Mouse (Mus musculus): ENCODE measurements at regions not wholly inside any gene's neighbourhood (a gene's known extent, or its start where the extent isn't known, plus 50 kb on each side); places are given as distances from the start of the nearest gene placed in this dataset.
"Not testable (repeated sequence)": the region's sequence is repeated elsewhere in the genome, so short reads cannot be mapped to it uniquely, and the experiment has no call there.

- DNase-seq, result peak; percentile 48 to 61
Observed at GRCm38 (mm10) chr16:65629186-65629585, 66.7 kb upstream of the Chmp2b start.

- peak in 1 of 2 experiments; percentile 2 for DNase-seq
Observed at GRCm38 (mm10) chr16:65631680-65632079, 69.2 kb upstream of the Chmp2b start.

GRCm38 (mm10) chr16:65646741-65647140 lies 84.2 kb upstream of the Chmp2b start:
- DNase-seq, result not testable (repeated sequence)

GRCm38 (mm10) chr16:65649061-65649460 lies 86.5 kb upstream of the Chmp2b start:
- no peak for DNase-seq

GRCm38 (mm10) chr16:65655490-65655889 lies 93.0 kb upstream of the Chmp2b start:
- no peak for DNase-seq

- DNase-seq, result no peak
Observed at GRCm38 (mm10) chr16:65657829-65658228, 95.3 kb upstream of the Chmp2b start.

- peak in 1 of 2 experiments; percentile 2 for DNase-seq
Observed at GRCm38 (mm10) chr16:65664787-65665186, 102.3 kb upstream of the Chmp2b start.

- DNase-seq, result no peak
Observed at GRCm38 (mm10) chr16:65672116-65672515, 109.6 kb upstream of the Chmp2b start.

GRCm38 (mm10) chr16:65683089-65683488 lies 120.6 kb upstream of the Chmp2b start:
- DNase-seq, result no peak

- no peak for DNase-seq
Observed at GRCm38 (mm10) chr16:65683703-65684320, 121.3 kb upstream of the Chmp2b start.

GRCm38 (mm10) chr16:65693626-65694025 lies 121.4 kb upstream of the Vgll3 start:
- DNase-seq, result no peak

- no peak for DNase-seq
Observed at GRCm38 (mm10) chr16:65715631-65716030, 99.4 kb upstream of the Vgll3 start.

GRCm38 (mm10) chr16:65718791-65719472 lies 96.1 kb upstream of the Vgll3 start:
- DNase-seq, result no peak

- DNase-seq, result no peak
Observed at GRCm38 (mm10) chr16:65720953-65721352, 94.1 kb upstream of the Vgll3 start.

- DNase-seq, result no peak
Observed at GRCm38 (mm10) chr16:65725559-65726269, 89.3 kb upstream of the Vgll3 start.

- DNase-seq, result no peak
Observed at GRCm38 (mm10) chr16:65726289-65726688, 88.8 kb upstream of the Vgll3 start.

GRCm38 (mm10) chr16:65729322-65729721 lies 85.7 kb upstream of the Vgll3 start:
- DNase-seq, result no peak

- DNase-seq, result no peak
Observed at GRCm38 (mm10) chr16:65739652-65740051, 75.4 kb upstream of the Vgll3 start.

GRCm38 (mm10) chr16:65742951-65743350 lies 72.1 kb upstream of the Vgll3 start:
- no peak for DNase-seq

GRCm38 (mm10) chr16:65755667-65756066 lies 59.4 kb upstream of the Vgll3 start:
- DNase-seq, result no peak

Data from B cell, adult 2 months (primary cell).